Mouse (Mus musculus): ENCODE results near the gene Atxn7l2.
"Not testable (repeated sequence)": the region's sequence is repeated elsewhere in the genome, so short reads cannot be mapped to it uniquely, and the experiment has no call there.

Gene Atxn7l2

DNA sequence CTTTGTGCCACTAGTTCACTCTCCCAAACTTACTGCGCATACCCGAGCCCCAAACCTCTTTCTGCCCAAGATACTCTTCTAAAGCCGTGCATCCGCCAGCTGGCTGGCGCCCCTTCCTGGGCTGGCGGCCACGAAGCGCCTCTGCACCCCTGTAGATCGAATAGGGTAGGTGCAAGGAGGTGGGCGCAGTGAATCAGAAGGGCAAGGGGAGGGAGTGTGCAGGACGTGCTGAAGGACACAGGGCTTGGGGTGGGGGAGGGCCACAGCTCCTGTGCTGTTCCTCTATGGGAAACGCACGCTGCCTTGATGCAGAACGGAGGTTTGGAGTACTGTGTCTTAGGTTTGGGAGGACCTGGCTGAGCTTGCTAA, at the start of gene Atxn7l2:
Atxn7l2 (minus strand) TSS at position 164 of the 369 bp plus-strand sequence.
- peak; percentile 20 for DNase-seq (ENCODE audit: low read depth)

DNA sequence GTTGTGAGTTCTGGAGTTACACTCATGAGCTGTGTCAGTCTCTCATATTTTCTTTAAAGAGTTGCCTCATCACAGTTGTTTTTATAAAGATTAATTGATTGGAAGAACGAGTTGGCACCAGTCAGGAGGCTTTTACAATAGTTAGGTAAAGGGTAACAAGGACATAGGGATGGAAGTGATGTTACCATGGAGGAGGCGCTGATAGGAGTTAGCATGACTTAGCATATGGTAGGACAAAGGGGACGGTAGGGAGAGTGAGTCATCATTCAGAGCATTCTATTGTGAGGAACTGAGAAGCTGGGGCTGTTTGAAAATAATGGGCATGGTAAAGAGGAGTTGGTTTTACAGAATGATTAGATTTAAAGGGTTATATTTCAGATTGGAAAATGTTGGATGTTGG, 48.6 kb upstream of the Atxn7l2 start:
- DNase-seq (ENCODE audit: low read depth), result no peak

DNA sequence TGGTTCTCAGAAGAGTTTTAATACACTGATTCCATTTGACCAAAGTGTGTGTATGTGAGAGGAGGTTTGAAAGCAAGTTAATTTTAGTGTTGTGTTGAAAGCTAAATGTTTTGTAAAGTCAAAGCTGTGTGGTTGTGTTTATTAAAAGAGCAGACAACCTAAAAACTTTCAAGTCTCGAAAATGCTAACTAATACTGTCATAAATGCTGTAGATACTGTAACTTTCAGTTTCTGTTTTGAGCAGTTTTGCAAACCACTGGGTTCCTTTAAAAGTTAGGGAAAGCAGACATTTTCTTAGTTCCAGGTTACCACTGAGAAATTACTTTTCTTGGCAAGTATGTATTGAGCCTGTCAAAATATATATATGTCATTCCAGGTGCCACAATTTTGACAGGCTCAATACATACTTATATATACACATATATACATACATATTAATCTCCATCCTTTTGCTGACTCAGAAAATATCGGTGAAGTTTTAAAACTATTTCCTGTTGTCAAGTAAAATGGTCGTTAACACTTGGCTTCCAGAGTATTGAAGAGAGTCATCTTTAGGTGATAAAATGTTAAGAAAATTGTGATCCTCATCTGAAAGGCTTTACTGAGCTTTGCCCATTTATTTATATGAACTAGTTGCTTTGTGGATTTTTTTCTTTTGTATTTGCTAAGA, 47.2 kb upstream of the Atxn7l2 start:
- no peak for DNase-seq (ENCODE audit: low read depth)

DNA sequence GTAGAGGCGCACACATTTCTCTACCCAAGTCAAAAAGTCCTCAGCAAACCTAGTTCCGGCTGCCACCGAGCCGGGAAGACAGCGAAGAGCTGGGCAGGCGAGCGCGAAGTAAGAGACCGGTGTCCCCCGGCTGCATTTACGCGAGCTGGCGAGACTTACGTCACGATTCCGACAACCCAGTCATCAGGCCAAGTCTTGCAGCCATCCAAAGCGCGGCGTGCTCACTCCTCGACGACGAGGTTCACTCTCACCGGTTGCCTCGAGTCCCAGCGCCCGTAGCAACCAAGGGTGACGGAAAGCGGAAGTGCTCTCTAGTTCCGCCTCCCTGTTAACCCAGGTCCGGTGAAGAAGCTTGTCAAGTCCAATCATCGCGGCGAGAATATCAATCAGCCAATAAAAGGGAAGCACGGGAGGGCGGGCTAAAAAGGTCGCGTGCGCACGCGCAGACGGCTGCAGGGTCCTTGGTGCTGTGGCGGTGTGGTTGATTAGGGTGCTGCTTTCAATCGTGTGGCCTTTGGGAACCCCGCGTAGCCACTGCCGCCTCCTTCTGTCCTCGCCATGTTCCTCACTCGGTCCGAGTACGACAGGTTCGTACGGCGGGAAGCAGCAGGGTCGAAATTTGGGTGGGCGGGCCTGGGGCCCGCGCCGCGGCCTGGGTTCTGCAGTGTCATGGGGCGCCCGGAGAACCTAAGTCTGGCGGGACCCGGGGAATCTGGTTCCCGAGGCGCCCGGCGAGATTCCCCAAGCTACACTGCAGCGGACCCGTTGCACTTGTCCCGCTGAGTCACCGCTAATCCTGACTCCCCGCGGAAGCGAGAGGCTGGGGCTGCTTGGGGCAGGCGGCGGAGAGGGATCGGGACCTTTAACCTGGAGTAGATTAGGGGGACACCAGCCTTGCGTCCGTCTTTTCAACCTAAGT, 46.2 kb upstream of the Atxn7l2 start, which contains the start of gene Psma5:
Psma5 (plus strand) TSS at position 208 of the 919 bp plus-strand sequence.
- DNase-seq (ENCODE audit: low read depth), result peak; percentile 99

DNA sequence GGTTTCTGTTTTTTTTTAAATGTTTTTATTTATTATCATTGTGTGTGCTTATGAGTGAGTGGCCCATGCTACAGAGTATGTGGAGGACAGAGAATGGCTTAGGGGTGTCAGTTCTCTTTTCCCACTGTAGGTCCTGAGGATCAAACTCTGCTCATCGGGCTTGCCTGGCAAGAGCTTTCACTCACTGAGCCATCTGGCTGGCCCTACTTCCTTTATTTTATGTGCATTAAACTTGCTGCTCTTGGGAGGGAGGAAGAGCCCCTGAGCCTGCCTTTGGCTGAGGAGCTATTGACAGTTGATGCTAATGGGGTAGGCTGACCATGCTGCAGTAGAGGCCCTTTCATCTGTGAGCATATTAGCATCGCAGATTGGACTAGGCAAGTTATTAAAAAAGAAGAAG, 36.1 kb upstream of the Atxn7l2 start:
- DNase-seq (ENCODE audit: low read depth), result no peak

DNA sequence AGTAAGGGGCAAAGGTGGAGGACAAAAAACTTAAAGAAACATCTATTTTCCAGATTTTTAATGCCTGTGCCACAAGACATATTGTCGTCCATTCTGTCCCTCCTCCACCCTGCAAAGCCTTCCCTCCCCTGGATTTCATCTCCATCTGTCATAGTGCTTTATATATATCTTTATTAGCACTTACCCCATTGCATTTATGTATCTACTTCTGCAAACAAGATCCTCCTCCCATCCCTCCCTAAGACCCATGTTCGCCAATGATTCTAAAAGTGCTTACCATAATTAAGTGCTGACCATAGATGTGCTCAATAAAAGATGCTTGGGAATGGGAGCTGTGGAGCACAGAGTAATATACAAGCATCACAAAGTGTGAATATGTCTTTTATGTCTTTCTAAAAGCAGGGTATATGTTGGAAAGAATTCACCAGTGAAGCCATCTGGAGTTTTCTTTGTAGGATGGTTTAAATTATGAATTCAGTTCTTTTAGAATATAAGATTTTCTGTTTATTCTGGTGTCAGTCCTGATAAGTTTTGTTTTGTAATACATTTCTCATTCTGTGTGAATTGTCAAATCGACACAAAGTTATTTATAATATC, 30.6 kb upstream of the Atxn7l2 start:
- no peak for DNase-seq (ENCODE audit: low read depth)

DNA sequence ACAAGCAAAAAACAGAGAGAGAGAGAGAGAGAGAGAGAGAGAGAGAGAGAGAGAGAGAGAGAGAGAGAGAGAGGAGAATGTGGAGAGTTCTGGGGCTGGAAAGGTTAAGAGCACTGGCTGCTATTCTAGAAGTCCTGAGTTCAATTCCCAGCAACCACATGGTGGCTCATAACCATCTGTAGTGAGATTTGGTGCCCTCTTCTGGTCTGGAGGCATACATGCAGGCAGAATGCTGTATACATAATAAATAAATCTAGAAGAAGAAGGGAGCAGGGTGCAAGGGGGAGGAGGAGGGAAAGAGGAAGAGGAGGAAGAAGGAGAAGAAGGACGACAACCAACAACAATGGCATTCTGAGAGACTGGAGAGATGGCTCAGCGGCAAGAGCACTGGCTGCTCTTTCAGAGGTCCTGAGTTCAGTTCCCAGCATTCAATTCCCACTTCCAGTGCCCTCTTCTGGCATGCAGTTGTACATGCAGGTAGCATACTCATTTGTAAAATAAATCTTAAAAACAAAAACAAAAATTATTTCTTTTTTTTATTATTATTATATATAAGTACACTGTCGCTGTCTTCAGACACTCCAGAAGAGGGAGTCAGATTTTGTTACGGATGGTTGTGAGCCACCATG, 26.9 kb upstream of the Atxn7l2 start:
- not testable (repeated sequence) for DNase-seq (ENCODE audit: low read depth)

DNA sequence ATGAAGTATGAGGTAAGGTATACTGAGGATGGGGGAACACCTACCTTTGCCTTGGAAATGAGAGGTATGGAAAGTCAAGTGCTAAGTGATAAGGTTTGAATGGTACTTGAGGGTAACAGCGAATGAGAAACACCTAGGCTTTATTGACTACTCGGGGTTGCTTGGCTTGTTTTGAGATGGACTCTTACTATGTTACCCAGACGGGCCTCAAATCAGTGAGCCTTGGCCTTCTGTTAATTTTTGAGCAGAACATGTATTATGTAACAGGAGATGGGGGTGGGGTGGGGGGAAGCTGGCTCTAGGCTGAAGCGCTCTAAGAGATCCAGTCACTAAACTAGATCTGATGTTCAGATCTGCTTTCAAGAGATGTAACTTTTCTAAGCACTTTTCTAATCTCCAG, 20.9 kb upstream of the Atxn7l2 start:
- DNase-seq (ENCODE audit: low read depth), result no peak

DNA sequence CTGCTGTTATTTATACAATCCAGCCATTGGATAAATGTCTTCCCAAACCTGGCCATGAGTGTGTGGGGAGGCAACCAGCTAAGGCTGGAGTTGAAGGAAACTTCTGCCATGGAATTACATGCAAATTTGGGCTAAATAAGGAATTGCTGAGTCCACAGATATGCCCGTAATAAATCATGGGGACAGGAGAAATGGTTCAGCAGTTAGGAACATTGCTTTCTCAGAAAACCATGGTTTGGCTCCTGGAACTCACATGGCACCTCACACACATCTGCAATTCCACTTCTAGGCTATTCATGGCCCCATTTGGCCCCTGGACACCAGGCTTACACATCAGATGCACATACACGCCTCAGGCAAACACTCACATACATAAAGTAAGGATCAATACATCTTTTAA, 16.8 kb upstream of the Atxn7l2 start:
- no peak for DNase-seq (ENCODE audit: low read depth)

DNA sequence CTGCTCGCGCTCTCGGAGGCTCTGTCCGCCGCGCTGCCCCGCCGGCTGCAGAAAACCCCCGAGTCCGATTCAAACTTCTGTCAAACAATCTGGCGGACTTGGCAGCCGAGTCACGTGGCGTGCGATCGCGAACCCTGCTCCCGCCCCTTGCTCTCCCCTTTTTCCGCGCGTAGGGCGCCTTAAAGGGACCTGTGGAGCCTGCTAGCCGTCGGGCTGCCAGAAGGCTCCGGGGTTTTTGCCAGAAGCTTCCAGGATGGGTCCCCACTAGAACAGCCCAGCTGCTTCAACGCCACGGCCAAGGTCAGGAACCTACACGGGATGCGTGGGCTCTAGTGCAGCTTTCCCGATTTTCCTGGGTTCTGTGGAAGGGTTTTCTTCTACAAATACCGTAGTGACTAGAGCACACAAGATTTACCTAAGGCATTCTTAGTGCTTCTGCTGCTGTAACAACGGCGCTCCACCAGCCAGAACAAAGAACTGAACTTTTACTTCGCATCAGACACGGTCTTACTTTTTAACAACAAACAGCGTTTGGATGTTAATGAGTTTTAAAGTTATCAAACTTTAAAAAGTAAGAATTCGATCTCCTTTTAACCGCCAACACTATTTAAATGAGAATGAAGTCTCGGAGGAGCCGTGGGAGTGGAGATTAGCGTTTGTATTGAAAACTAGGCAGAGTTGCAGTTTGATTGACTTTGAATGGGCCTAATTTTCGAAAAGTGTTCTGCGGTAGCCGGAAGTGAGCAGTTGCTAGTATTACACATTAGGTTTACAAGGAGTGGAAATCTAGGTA, 16.0 kb upstream of the Atxn7l2 start, which contains the start of gene Sypl2:
Sypl2 (minus strand) TSS at position 91 of the 793 bp plus-strand sequence.
- DNase-seq (ENCODE audit: low read depth), result no peak

DNA sequence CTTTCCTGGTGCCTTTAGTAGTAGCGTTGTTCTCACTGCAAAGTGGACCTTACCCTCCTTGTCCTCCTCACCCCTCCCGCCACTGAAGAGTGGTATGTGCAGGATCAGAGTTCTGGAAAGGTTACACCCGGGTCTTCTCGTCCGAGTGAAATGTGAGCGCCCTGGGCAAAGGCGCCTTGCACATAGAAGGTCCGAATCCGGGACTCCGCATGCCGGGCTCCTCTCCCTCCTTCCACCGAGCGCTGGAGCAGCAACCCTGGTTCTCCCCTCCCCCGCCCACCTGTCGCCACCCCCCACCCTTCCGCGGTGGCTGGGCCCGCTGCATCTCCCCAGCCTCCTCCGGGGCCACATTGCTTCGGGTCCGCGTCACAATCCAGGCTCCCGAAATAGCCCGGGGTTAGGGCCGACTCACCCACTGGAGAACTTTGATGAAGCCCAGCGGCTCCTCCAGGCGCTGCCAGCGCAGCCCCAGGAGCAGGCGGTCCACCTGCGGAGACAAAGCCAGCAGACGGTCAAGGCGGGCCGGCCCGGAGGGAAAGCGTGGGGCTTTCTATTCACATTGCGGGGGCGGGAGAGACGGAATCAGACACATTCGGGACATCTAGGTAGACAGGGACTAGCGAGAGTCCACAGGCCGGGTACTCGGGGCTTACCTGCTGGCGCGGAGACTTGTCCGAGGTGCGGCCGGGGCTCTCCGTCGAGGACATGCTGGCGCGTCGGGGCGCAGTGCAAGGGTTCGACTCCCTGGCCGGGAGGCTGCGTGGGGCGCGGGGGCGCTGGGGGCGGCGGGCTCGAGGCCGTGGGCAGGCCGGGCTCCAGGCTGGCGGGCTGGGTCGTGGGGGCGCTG, 15.2 kb upstream of the Atxn7l2 start:
- no peak for DNase-seq (ENCODE audit: low read depth)

DNA sequence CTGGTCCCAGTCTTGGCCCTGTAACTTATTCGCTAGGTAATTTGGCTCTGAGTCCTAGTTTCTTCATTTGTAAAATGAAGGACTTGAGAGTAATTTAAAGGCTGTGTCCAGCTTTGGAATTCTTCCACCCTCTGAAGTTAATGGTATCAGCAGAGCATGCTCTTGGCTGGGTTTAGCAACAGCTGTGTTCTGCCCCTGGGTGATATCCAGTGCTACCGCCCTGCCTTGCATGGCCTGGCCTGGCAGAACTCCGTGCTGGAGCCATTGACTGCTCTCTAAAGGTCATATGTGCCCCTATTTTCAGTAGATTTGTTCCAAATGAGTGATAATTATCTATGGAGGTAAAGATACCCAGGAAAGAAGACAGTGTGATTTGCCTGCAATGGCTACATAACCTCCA, 9.9 kb upstream of the Atxn7l2 start:
- no peak for DNase-seq (ENCODE audit: low read depth)

DNA sequence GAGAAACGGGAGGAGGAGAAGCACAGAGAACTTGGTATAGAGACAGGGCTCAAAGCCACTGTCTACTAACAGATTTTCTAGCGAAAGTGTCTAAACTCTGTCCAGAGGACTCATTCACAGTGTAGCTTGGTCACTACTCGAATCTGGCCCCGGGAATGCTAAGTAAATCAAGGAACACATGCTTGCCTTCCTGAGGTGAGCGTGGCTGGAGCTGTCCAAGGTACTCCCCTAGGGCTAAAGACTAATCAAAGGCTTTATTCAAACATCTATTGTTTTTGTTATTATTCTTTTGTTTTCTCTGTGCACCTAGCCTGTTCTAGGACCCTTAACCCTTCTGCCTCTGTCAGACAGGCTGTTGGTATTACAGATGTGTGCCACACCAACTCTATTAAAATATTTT, 4.0 kb upstream of the Atxn7l2 start:
- peak; percentile 32 for DNase-seq (ENCODE audit: low read depth)

DNA sequence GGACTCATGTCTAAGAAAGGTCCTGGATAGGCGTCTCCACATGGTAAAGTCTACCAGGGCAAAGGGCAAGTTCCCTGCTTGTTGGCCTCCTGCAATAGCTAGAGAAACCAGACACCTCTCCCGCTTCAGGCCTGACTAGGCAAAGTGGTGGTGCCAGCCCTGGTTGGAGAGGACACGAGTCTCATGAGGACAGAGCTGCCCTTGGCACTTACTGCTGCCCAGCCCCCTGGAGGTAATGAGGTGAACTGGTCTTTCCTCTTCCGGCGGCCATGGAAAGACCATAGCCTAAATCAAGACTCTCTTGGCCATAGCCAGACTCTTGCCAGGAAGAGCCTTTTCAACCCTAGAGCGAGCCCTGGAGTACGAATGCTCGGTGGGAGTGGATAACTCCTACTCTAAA, 1.7 kb upstream of the Atxn7l2 start:
- DNase-seq (ENCODE audit: low read depth), result no peak

DNA sequence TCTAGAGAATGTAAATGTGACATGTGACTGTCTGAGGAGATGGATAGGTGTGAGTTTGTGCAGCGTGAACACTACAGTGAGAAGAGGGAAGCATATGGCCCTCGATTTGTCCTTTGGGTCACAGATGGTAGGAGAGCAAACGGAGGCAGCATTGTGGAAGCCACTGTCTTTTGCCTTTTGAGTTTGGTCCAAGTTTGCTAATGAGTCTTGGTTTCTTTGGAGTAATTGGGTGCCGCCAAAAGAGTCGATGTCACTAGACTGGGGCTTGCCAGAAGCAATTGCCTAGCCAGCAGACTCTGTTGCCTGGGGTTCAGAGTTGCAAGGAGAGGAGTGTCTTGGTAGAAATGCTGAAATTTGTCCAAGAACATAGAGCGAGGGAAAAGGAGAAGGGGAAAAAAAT, 1.1 kb upstream of the Atxn7l2 start:
- no peak for DNase-seq (ENCODE audit: low read depth)

DNA sequence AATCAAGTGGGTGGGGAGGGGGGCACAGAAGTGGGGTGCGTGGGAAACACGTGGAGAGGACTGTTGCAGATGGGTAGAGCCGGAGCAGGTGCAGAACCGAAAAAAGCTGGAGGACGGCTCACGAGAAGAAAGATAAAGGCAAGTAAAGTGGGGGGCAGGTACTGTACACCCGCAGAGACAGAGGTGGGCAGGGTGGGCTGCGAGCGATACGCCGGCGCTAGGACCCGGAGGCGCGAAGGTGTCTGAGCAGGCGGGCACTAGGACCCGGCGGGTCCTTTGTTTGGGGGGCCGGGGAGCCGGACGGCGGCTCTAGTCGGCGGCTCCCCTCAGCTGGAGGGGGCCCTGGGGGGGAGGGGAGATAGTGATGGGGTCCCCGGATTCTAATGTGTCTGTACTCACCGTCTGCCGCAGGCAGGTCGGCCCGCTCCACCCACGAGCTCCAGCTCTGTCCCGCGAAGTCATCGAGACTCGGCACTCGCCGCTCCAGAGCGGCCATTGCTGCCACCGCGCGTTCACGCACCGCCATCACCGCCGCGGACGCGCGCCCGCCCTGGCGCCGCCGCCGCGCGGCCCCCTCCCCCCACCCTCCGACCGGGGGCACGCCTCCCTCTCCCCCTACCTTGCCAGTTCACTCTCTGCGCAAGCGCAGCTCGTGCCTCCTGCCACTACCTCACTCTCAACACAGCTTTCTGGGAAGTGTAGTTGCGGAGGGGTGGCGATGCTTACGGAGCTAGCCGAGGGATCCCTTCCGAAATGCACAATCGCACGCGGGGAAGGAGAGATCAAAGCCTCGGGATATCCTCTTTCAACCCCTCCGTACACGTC, 576 bp downstream of the Atxn7l2 start:
- peak; percentile 90 for DNase-seq (ENCODE audit: low read depth)

DNA sequence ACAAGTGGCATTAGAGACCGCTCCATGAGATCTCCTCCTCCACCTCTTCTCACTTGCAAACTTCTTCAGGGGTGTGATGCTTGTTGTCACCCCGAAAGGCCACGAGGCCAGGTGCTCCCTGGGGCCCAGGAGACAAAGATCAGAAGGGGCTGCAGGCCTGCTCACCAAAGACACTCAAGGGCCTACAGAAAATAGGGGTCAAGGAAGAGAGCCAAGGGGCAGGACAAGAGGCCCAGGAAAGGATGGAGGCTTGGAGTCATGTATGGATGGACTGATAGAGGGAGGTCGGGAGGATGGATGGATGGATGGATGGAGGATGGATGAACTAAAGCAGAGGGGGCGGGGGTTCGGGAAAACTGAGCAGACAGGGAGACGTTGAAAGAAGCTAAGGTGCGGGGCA, 1.2 kb downstream of the Atxn7l2 start:
- no peak for DNase-seq (ENCODE audit: low read depth)

DNA sequence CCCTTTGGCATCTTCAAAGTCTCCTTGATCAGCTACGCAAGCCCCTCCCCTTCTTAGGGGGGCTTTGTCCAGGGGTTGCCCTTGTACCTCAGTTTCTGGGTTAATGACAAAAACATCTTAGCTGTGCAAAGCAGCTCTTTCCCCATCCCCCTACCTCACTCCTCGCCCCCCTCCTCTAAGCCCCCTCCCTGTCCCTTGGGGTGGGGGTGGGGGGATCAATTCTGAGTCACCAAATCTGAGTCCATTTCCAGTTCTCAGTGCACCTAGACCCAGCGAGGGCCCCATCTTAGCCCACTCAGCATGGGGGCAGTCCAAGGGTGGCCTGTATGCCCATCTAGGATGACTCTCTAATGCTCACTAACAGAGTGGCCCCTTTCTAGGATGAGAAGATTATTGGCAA, 1.7 kb downstream of the Atxn7l2 start:
- DNase-seq (ENCODE audit: low read depth), result no peak

DNA sequence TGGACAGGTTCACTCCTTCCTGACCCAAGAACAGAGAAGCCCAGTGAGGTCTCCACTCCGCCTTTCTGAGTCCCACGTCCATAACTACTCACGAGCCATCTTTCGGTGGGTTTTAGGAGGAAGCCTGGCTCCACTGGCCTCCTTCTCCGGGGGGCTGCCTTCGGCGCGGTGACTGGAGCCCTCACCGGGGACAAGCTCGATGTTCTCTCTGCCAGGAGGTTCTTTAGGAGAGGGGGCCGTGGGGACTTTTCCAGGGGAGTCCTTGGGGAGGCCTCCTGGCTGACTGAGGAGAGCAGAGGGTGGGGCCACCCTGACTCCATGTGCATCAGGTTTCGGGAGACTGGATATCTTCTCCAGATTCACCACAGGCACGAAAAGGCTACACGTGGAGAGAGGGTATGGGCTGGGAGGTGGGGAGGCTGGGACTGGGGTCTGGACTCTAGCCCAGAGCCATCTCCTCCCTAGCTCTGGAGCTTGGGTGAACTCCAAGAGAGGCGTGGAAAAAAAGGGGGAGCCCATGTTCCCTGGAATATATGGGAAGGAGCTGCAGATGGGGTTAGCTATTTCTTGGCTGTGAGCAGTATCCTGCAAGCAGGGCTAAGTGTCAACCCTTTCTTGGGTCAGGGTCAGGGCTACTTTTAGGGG, 3.9 kb downstream of the Atxn7l2 start:
- DNase-seq (ENCODE audit: low read depth), result no peak
